Mouse (Mus musculus): Measurements from ENCODE around the gene 1700034J05Rik.

GRCm38 (mm10) chr6:146965139-146965772, 11.0 kb upstream of the 1700034J05Rik start:
- TF ChIP-seq ETS1 (conservative IDR thresholded peaks at IDR 0.05; ENCODE audit: low read depth, low read length) (no peak), CTCF (conservative IDR thresholded peaks at IDR 0.05 in 1 of 2, IDR thresholded peaks at IDR 0.05 in 1 of 2; ENCODE audit: low read depth in 2 of 2, low read length in 2 of 2) (no peak), RAD21 (IDR thresholded peaks at IDR 0.05; ENCODE audit: low read depth, low read length) (no peak), BHLHE40 (IDR thresholded peaks at IDR 0.05; ENCODE audit: low read depth, low read length) (no peak), MAZ (IDR thresholded peaks at IDR 0.05; ENCODE audit: low read depth, low read length) (no peak), EP300 (IDR thresholded peaks at IDR 0.05; ENCODE audit: low read length) (no peak), ZNF384 (IDR thresholded peaks at IDR 0.05; ENCODE audit: low read depth, low read length) (no peak), POLR2A (IDR thresholded peaks at IDR 0.05; ENCODE audit: low read depth, low read length) (no peak), MAX (IDR thresholded peaks at IDR 0.05; ENCODE audit: low read length) (no peak), ZC3H11A (IDR thresholded peaks at IDR 0.05; ENCODE audit: low read depth, low read length) (no peak)

All from CH12.LX (cell line).